Mouse (Mus musculus): ENCODE results near the gene Smyd3. TPM values are rescaled to one million over a fixed set of nuclear protein-coding genes. Genes with fewer than 3 reads are reported as not detected.
A peak's percentile ranks its signal among the peaks of the same experiment; 100 is the strongest.

Gene Smyd3
- polyA plus RNA-seq, 1 experiment = 40.2 TPM

DNA sequence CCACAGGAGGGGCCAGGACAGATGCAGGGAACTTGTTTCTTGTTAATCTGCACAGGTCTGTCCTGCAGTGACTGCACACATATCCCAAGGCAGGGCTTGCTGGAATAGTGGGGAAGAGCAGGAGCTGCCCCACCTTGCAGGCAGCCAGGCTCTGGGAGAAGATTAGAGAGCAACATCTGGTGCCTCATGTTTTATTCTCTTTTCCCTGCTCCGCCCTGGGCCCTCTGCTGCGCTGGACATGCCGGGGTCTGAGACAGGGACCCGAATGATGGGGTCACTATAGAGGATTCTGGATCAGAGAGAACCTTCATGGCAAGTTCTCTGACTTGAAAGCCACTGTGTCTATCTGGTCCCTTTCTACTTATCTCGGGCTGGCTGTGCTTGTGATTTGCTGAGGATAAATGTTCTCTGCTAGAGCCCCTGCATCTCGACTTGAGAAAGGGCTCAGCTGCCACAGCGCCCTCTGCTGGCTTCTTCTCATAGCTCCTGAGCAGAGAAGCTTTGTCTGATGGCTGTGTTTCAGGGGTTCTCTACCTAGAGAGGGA is 557.8 kb downstream of the Smyd3 start:
- no peaks in the 10 kb centered on the region for H3K27me3 ChIP-seq (ENCODE audit: control insufficient read depth, insufficient read depth, low read length, poor library complexity, severe bottlenecking)
- H3K36me3 ChIP-seq (ENCODE audit: control insufficient read depth, insufficient read depth, low read length, poor library complexity, severe bottlenecking) = no peaks in the 10 kb centered on the region
- H3K4me3 ChIP-seq (ENCODE audit: low read depth, low read length) = no peak overlapping the region
- H3K9me3 ChIP-seq (replicated peaks; ENCODE audit: control insufficient read depth, insufficient read depth, low read length, poor library complexity, severe bottlenecking) = no peaks in the 10 kb centered on the region
- no peak overlapping the region for H3K9ac ChIP-seq (ENCODE audit: low read depth, poor library complexity, severe bottlenecking)
- no peak overlapping the region for H3K27ac ChIP-seq (ENCODE audit: insufficient read depth, low read length)
- peak; percentile 81 for TF ChIP-seq CTCF (IDR thresholded peaks at IDR 0.05; ENCODE audit: low read depth, low read length)
- TF ChIP-seq POLR2A (IDR thresholded peaks at IDR 0.05; ENCODE audit: insufficient read depth, low read length) = no peak
- TF ChIP-seq EP300 (IDR thresholded peaks at IDR 0.05; ENCODE audit: insufficient read depth, low read depth, low read length) = no peak
- no peaks in the 10 kb centered on the region for H3K4me1 ChIP-seq (ENCODE audit: control insufficient read depth, insufficient read depth, low read length)

GRCm38 (mm10) chr1:178958641-178959040 is 559.2 kb downstream of the Smyd3 start:
- no peaks in the 10 kb centered on the region for H3K36me3 ChIP-seq (ENCODE audit: control insufficient read depth, insufficient read depth, low read length, poor library complexity, severe bottlenecking)
- H3K27ac ChIP-seq (ENCODE audit: insufficient read depth, low read length) = no peak overlapping the region
- TF ChIP-seq EP300 (IDR thresholded peaks at IDR 0.05; ENCODE audit: insufficient read depth, low read depth, low read length) = no peak
- TF ChIP-seq POLR2A (IDR thresholded peaks at IDR 0.05; ENCODE audit: insufficient read depth, low read length) = no peak
- TF ChIP-seq CTCF (IDR thresholded peaks at IDR 0.05; ENCODE audit: low read depth, low read length) = no peak
- H3K27me3 ChIP-seq (ENCODE audit: control insufficient read depth, insufficient read depth, low read length, poor library complexity, severe bottlenecking) = no peaks in the 10 kb centered on the region
- H3K4me1 ChIP-seq (ENCODE audit: control insufficient read depth, insufficient read depth, low read length) = no peaks in the 10 kb centered on the region
- H3K9ac ChIP-seq (ENCODE audit: low read depth, poor library complexity, severe bottlenecking) = no peak overlapping the region
- no peak overlapping the region for H3K4me3 ChIP-seq (ENCODE audit: low read depth, low read length)
- no peaks in the 10 kb centered on the region for H3K9me3 ChIP-seq (replicated peaks; ENCODE audit: control insufficient read depth, insufficient read depth, low read length, poor library complexity, severe bottlenecking)

GRCm38 (mm10) chr1:178952910-178953309 is 564.9 kb downstream of the Smyd3 start:
- Histone ChIP-seq H3K9me3 (replicated peaks; ENCODE audit: control insufficient read depth, insufficient read depth, low read length, poor library complexity, severe bottlenecking) (peaks cover 4% of the 10 kb centered on the region; the same call in 1 of the 2 replicates), H3K9ac (ENCODE audit: low read depth, poor library complexity, severe bottlenecking) (no peak overlapping the region), H3K4me3 (ENCODE audit: low read depth, low read length) (no peak overlapping the region), H3K4me1 (ENCODE audit: control insufficient read depth, insufficient read depth, low read length) (no peaks in the 10 kb centered on the region), H3K27me3 (ENCODE audit: control insufficient read depth, insufficient read depth, low read length, poor library complexity, severe bottlenecking) (no peaks in the 10 kb centered on the region), H3K27ac (ENCODE audit: insufficient read depth, low read length) (no peak overlapping the region), H3K36me3 (ENCODE audit: control insufficient read depth, insufficient read depth, low read length, poor library complexity, severe bottlenecking) (no peaks in the 10 kb centered on the region)
- TF ChIP-seq CTCF (IDR thresholded peaks at IDR 0.05; ENCODE audit: low read depth, low read length) (no peak), EP300 (IDR thresholded peaks at IDR 0.05; ENCODE audit: insufficient read depth, low read depth, low read length) (no peak), POLR2A (IDR thresholded peaks at IDR 0.05; ENCODE audit: insufficient read depth, low read length) (no peak)

- Histone ChIP-seq H3K4me3 (ENCODE audit: low read depth, low read length) (no peak overlapping the region), H3K9ac (ENCODE audit: low read depth, poor library complexity, severe bottlenecking) (no peak overlapping the region), H3K4me1 (ENCODE audit: control insufficient read depth, insufficient read depth, low read length) (no peaks in the 10 kb centered on the region), H3K27me3 (ENCODE audit: control insufficient read depth, insufficient read depth, low read length, poor library complexity, severe bottlenecking) (no peaks in the 10 kb centered on the region), H3K36me3 (ENCODE audit: control insufficient read depth, insufficient read depth, low read length, poor library complexity, severe bottlenecking) (no peaks in the 10 kb centered on the region), H3K27ac (ENCODE audit: insufficient read depth, low read length) (no peak overlapping the region), H3K9me3 (replicated peaks; ENCODE audit: control insufficient read depth, insufficient read depth, low read length, poor library complexity, severe bottlenecking) (no peaks in the 10 kb centered on the region)
- TF ChIP-seq POLR2A (IDR thresholded peaks at IDR 0.05; ENCODE audit: insufficient read depth, low read length) (no peak), CTCF (IDR thresholded peaks at IDR 0.05; ENCODE audit: low read depth, low read length) (no peak), EP300 (IDR thresholded peaks at IDR 0.05; ENCODE audit: insufficient read depth, low read depth, low read length) (no peak)
Observed at GRCm38 (mm10) chr1:178942251-178942963, 575.4 kb downstream of the Smyd3 start.

GRCm38 (mm10) chr1:178940353-178940752 is 577.5 kb downstream of the Smyd3 start:
- no peak for TF ChIP-seq POLR2A (IDR thresholded peaks at IDR 0.05; ENCODE audit: insufficient read depth, low read length)
- TF ChIP-seq EP300 (IDR thresholded peaks at IDR 0.05; ENCODE audit: insufficient read depth, low read depth, low read length) = no peak
- no peak for TF ChIP-seq CTCF (IDR thresholded peaks at IDR 0.05; ENCODE audit: low read depth, low read length)
- Histone ChIP-seq H3K9me3 (replicated peaks; ENCODE audit: control insufficient read depth, insufficient read depth, low read length, poor library complexity, severe bottlenecking) (no peaks in the 10 kb centered on the region), H3K27ac (ENCODE audit: insufficient read depth, low read length) (no peak overlapping the region), H3K4me1 (ENCODE audit: control insufficient read depth, insufficient read depth, low read length) (no peaks in the 10 kb centered on the region), H3K27me3 (ENCODE audit: control insufficient read depth, insufficient read depth, low read length, poor library complexity, severe bottlenecking) (no peaks in the 10 kb centered on the region), H3K4me3 (ENCODE audit: low read depth, low read length) (no peak overlapping the region), H3K9ac (ENCODE audit: low read depth, poor library complexity, severe bottlenecking) (no peak overlapping the region), H3K36me3 (ENCODE audit: control insufficient read depth, insufficient read depth, low read length, poor library complexity, severe bottlenecking) (no peaks in the 10 kb centered on the region)

- Histone ChIP-seq H3K9ac (ENCODE audit: low read depth, poor library complexity, severe bottlenecking) (no peak overlapping the region), H3K27me3 (ENCODE audit: control insufficient read depth, insufficient read depth, low read length, poor library complexity, severe bottlenecking) (no peaks in the 10 kb centered on the region)
- TF ChIP-seq CTCF (IDR thresholded peaks at IDR 0.05; ENCODE audit: low read depth, low read length) = no peak
- TF ChIP-seq POLR2A (IDR thresholded peaks at IDR 0.05; ENCODE audit: insufficient read depth, low read length) = no peak
- TF ChIP-seq EP300 (IDR thresholded peaks at IDR 0.05; ENCODE audit: insufficient read depth, low read depth, low read length) = no peak
Observed at GRCm38 (mm10) chr1:178936976-178937375, 580.9 kb downstream of the Smyd3 start.

More at GRCm38 (mm10) chr1:178936976-178937375, 580.9 kb downstream of the Smyd3 start:
- Histone ChIP-seq H3K4me3 (ENCODE audit: low read depth, low read length) (no peak overlapping the region), H3K27ac (ENCODE audit: insufficient read depth, low read length) (no peak overlapping the region), H3K9me3 (replicated peaks; ENCODE audit: control insufficient read depth, insufficient read depth, low read length, poor library complexity, severe bottlenecking) (no peaks in the 10 kb centered on the region), H3K4me1 (ENCODE audit: control insufficient read depth, insufficient read depth, low read length) (no peaks in the 10 kb centered on the region), H3K36me3 (ENCODE audit: control insufficient read depth, insufficient read depth, low read length, poor library complexity, severe bottlenecking) (no peaks in the 10 kb centered on the region)
